Mouse (Mus musculus): ENCODE data around the gene Ubac2. TPM values are rescaled to one million over a fixed set of nuclear protein-coding genes. Genes with fewer than 3 reads are reported as not detected.
"Not testable (repeated sequence)": the region's sequence is repeated elsewhere in the genome, so short reads cannot be mapped to it uniquely, and the experiment has no call there.

Ubac2 gene
- polyA plus RNA-seq, 1 experiment from 2014 or later: 48.9 TPM

- H3K27ac ChIP-seq (ENCODE audit: low read depth, low read length): no peak overlapping the region
- H3K9me3 ChIP-seq (ENCODE audit: control insufficient read depth, low read length): no peaks in the 10 kb centered on the region
- H3K4me2 ChIP-seq (ENCODE audit: low read length): no peak overlapping the region
- H3K27me3 ChIP-seq (replicated peaks; ENCODE audit: control insufficient read depth, insufficient read depth, low read length): no peaks in the 10 kb centered on the region
- H3K4me1 ChIP-seq (ENCODE audit: control insufficient read depth, insufficient read depth, low read depth, low read length): no peaks in the 10 kb centered on the region
- no peak overlapping the region for H3K9ac ChIP-seq (ENCODE audit: low read depth, low read length)
- no peaks in the 10 kb centered on the region for H3K36me3 ChIP-seq (ENCODE audit: control insufficient read depth, insufficient read depth, low read length)
- ATAC-seq: no peak
- no peak overlapping the region for H3K4me3 ChIP-seq (ENCODE audit: low read length)
- 90% methylated on average over 6 of the region's 6 CpGs for WGBS
Observed at GRCm38 (mm10) chr14:122061376-122061775, 183.0 kb downstream of the Ubac2 start.

DNA sequence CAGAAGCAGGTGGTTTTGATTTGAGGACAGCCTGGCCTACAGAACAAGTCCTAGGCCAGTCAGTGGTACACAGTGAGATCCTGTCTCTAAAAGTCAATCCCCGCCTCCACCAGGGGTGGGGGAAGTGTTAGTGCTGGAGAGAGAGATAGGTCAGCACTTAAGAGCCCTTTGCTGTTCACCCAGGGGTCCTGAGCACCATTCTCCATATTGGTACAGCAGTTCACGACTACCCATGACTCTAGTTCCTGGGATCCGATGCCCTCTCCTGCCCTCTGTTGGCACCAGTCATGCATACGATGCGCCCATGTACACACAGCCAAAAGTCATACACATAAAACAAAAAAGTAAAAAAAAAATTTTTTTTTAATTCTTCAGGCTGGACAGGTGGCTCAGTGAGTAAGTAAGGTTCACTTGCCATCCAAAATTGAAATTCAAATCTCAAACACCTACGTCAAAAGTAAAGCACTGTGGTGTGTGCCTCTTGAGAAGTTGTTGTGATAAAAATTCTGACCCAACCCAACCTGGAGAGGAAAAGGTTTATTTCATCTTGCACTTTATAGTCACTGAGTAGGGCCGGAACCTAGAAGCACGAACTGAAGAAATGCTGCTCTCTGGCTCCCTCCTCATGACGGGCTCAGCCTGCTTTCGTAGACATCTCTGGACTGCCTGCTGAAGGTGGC lies 184.1 kb downstream of the Ubac2 start:
- Histone ChIP-seq H3K9me3 (ENCODE audit: control insufficient read depth, low read length) (no peaks in the 10 kb centered on the region), H3K36me3 (ENCODE audit: control insufficient read depth, insufficient read depth, low read length) (no peaks in the 10 kb centered on the region), H3K9ac (ENCODE audit: low read depth, low read length) (no peak overlapping the region), H3K4me1 (ENCODE audit: control insufficient read depth, insufficient read depth, low read depth, low read length) (no peaks in the 10 kb centered on the region), H3K4me3 (ENCODE audit: low read length) (no peak overlapping the region), H3K27ac (ENCODE audit: low read depth, low read length) (no peak overlapping the region), H3K27me3 (replicated peaks; ENCODE audit: control insufficient read depth, insufficient read depth, low read length) (no peaks in the 10 kb centered on the region), H3K4me2 (ENCODE audit: low read length) (no peak overlapping the region)
- no peak for ATAC-seq
- 86% methylated on average over 10 of the region's 10 CpGs for WGBS

GRCm38 (mm10) chr14:122063599-122063998 lies 185.2 kb downstream of the Ubac2 start:
- H3K27me3 ChIP-seq (replicated peaks; ENCODE audit: control insufficient read depth, insufficient read depth, low read length): no peaks in the 10 kb centered on the region
- H3K4me2 ChIP-seq (ENCODE audit: low read length): no peak overlapping the region
- no peaks in the 10 kb centered on the region for H3K4me1 ChIP-seq (ENCODE audit: control insufficient read depth, insufficient read depth, low read depth, low read length)
- H3K9ac ChIP-seq (ENCODE audit: low read depth, low read length): no peak overlapping the region
- no peak for ATAC-seq
- no peak overlapping the region for H3K27ac ChIP-seq (ENCODE audit: low read depth, low read length)
- H3K9me3 ChIP-seq (ENCODE audit: control insufficient read depth, low read length): no peaks in the 10 kb centered on the region
- no peak overlapping the region for H3K4me3 ChIP-seq (ENCODE audit: low read length)
- H3K36me3 ChIP-seq (ENCODE audit: control insufficient read depth, insufficient read depth, low read length): no peaks in the 10 kb centered on the region
- WGBS: 75% methylated on average over 5 of the region's 5 CpGs

DNA sequence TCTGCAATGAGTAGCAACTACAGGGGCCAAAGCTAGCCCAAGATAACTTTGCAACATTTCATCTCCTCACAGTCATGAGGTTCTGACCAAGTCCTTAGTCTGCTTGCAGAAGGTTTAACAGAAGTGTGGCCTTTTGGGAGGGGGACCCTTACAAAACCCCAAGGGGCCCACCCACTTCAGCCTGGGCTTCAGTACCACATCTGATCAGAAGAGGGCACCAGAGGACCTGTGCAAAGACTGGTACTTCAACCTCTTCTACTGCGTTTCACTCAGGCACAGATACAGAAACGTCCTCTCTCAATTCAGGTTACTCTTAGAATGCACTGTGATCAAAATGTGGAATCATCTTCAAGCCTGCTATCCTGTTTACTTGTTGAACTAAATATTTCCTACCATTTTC lies 186.1 kb downstream of the Ubac2 start:
- Histone ChIP-seq H3K27ac (ENCODE audit: low read depth, low read length) (no peak overlapping the region), H3K9me3 (ENCODE audit: control insufficient read depth, low read length) (no peaks in the 10 kb centered on the region), H3K27me3 (replicated peaks; ENCODE audit: control insufficient read depth, insufficient read depth, low read length) (no peaks in the 10 kb centered on the region), H3K36me3 (ENCODE audit: control insufficient read depth, insufficient read depth, low read length) (no peaks in the 10 kb centered on the region), H3K4me1 (ENCODE audit: control insufficient read depth, insufficient read depth, low read depth, low read length) (no peaks in the 10 kb centered on the region), H3K4me2 (ENCODE audit: low read length) (no peak overlapping the region), H3K9ac (ENCODE audit: low read depth, low read length) (no peak overlapping the region), H3K4me3 (ENCODE audit: low read length) (no peak overlapping the region)
- 13% methylated on average over 2 of the region's 2 CpGs for WGBS
- ATAC-seq: no peak

GRCm38 (mm10) chr14:122066243-122066642 lies 187.8 kb downstream of the Ubac2 start:
- Histone ChIP-seq H3K9me3 (ENCODE audit: control insufficient read depth, low read length) (no peaks in the 10 kb centered on the region), H3K4me2 (ENCODE audit: low read length) (no peak overlapping the region), H3K36me3 (ENCODE audit: control insufficient read depth, insufficient read depth, low read length) (no peaks in the 10 kb centered on the region), H3K27ac (ENCODE audit: low read depth, low read length) (no peak overlapping the region), H3K4me3 (ENCODE audit: low read length) (no peak overlapping the region), H3K27me3 (replicated peaks; ENCODE audit: control insufficient read depth, insufficient read depth, low read length) (no peaks in the 10 kb centered on the region), H3K4me1 (ENCODE audit: control insufficient read depth, insufficient read depth, low read depth, low read length) (no peaks in the 10 kb centered on the region), H3K9ac (ENCODE audit: low read depth, low read length) (no peak overlapping the region)
- ATAC-seq: no peak
- 79% methylated on average over 4 of the region's 4 CpGs for WGBS

GRCm38 (mm10) chr14:122068036-122068435 lies 189.6 kb downstream of the Ubac2 start:
- H3K9ac ChIP-seq (ENCODE audit: low read depth, low read length); H3K4me3 ChIP-seq (ENCODE audit: low read length); H3K4me1 ChIP-seq (ENCODE audit: control insufficient read depth, insufficient read depth, low read depth, low read length); H3K36me3 ChIP-seq (ENCODE audit: control insufficient read depth, insufficient read depth, low read length); ATAC-seq; H3K27ac ChIP-seq (ENCODE audit: low read depth, low read length); H3K27me3 ChIP-seq (replicated peaks; ENCODE audit: control insufficient read depth, insufficient read depth, low read length); H3K9me3 ChIP-seq (ENCODE audit: control insufficient read depth, low read length); H3K4me2 ChIP-seq (ENCODE audit: low read length): not testable (repeated sequence)
- 25% methylated on average over 3 of the region's 3 CpGs for WGBS

DNA sequence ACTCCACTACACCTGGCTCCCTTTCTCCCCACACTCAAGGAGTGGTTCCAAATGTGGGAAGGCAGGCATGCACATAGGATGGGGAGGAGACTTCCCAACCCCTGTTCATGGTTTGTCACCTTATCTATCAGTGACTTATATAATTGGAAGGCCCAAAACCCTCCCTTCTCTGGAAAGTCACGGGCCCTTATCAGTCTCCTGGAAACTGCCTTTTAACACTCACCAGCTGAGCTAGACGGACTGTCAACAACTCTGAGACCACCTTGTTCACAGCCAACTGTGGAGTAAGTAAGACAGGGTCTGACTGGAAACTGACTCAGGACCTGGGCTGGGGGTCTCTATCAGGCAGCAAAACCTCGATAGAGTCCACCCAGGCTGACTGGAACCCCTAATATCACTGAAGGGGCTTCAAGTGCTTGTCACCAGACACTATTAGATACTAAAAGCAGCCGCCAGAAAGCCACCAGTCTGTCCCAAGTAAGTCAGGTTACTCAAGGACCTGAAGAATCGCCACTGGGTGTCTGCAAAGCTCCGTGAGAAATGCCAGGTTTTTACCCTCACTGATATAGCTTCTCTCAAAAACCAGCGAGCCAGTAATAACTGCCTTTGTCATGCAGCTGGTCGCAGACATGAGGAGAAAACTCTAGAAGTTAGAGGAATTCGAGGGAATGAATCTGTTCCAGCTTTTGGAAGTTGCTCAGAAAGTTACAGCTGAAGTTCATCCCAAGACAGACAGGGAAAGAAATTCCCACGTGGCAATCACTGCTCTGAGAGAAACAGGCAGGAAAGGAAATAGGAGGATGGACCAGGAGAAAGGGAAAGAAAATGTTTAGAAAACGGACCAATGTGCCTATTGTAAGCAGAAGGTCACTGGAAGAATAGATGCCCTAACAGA lies 190.6 kb downstream of the Ubac2 start:
- 57% methylated on average over 11 of the region's 11 CpGs for WGBS
- Histone ChIP-seq H3K4me3 (ENCODE audit: low read length) (no peak overlapping the region), H3K27ac (ENCODE audit: low read depth, low read length) (no peak overlapping the region), H3K4me2 (ENCODE audit: low read length) (no peak overlapping the region), H3K9ac (ENCODE audit: low read depth, low read length) (no peak overlapping the region), H3K36me3 (ENCODE audit: control insufficient read depth, insufficient read depth, low read length) (no peaks in the 10 kb centered on the region), H3K27me3 (replicated peaks; ENCODE audit: control insufficient read depth, insufficient read depth, low read length) (no peaks in the 10 kb centered on the region), H3K9me3 (ENCODE audit: control insufficient read depth, low read length) (no peaks in the 10 kb centered on the region), H3K4me1 (ENCODE audit: control insufficient read depth, insufficient read depth, low read depth, low read length) (no peaks in the 10 kb centered on the region)
- no peak for ATAC-seq

- H3K9ac ChIP-seq (ENCODE audit: low read depth, low read length): no peak overlapping the region
- WGBS: 77% methylated on average over 3 of the region's 3 CpGs
Observed at GRCm38 (mm10) chr14:122069948-122070347, 191.5 kb downstream of the Ubac2 start.

More at GRCm38 (mm10) chr14:122069948-122070347, 191.5 kb downstream of the Ubac2 start:
- H3K4me3 ChIP-seq (ENCODE audit: low read length): no peak overlapping the region
- H3K4me2 ChIP-seq (ENCODE audit: low read length): no peak overlapping the region
- no peaks in the 10 kb centered on the region for H3K9me3 ChIP-seq (ENCODE audit: control insufficient read depth, low read length)
- H3K4me1 ChIP-seq (ENCODE audit: control insufficient read depth, insufficient read depth, low read depth, low read length): no peaks in the 10 kb centered on the region
- H3K36me3 ChIP-seq (ENCODE audit: control insufficient read depth, insufficient read depth, low read length): no peaks in the 10 kb centered on the region
- H3K27me3 ChIP-seq (replicated peaks; ENCODE audit: control insufficient read depth, insufficient read depth, low read length): no peaks in the 10 kb centered on the region
- no peak overlapping the region for H3K27ac ChIP-seq (ENCODE audit: low read depth, low read length)
- no peak for ATAC-seq
